Mouse (Mus musculus): ENCODE results near the gene Cacna1g.

- TF ChIP-seq EP300 (IDR thresholded peaks at IDR 0.05; ENCODE audit: low read depth) (no peak), CTCF (IDR thresholded peaks at IDR 0.05; ENCODE audit: low read depth) (no peak)
Observed at GRCm38 (mm10) chr11:94495415-94495814, 21.4 kb upstream of the Cacna1g start.

Measured in liver, postnatal 0 days (tissue).